Mouse (Mus musculus): ENCODE results near the gene Tmem80. TPM values are rescaled to one million over a fixed set of nuclear protein-coding genes. Genes with fewer than 3 reads are reported as not detected.

Gene Tmem80
- total RNA-seq, 2 experiments from 2014 or later, result 30.5 to 34.9 TPM

GRCm38 (mm10) chr7:141317619-141318132, 9.9 kb upstream of the Tmem80 start:
- DNase-seq (ENCODE audit: low spot score in 2 of 2), result no peak
- intact Hi-C loops (cut with DNase I), result no loop called here

GRCm38 (mm10) chr7:141319446-141319845, 8.1 kb upstream of the Tmem80 start:
- intact Hi-C loops (cut with DNase I), result no loop called here
- no peak for DNase-seq (ENCODE audit: low spot score in 2 of 2)

DNA sequence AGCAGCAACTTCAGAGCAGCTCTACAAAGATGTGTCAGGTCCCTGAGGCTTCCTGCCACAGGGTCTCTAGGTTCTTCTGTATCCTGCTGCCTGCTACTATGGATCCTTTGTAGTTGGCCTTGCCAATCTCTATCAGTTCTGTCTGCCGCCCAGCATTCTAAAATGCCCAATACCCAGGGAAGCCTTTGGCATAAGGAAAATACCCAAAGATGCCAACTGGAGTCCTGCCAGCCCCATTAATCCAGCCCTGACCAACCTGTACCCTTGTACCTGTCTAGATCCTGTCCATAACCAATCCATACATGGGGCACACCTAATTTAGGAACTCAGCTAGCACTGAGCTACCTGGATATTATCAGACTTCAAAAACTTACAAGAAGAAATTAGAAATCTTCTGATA, 2.9 kb upstream of the Tmem80 start:
- intact Hi-C loops (cut with DNase I), result loop anchor here (5.0 kb wide), 1 partner anchor 68 kb away; the partner anchor contains the start of gene Taldo1
- DNase-seq (ENCODE audit: low spot score in 2 of 2), result no peak

GRCm38 (mm10) chr7:141326546-141327446, 743 bp upstream of the Tmem80 start:
- peak in 1 of 2 experiments; percentile 11 for DNase-seq (ENCODE audit: low spot score in 2 of 2)
- intact Hi-C loops (cut with DNase I), result loop anchor here (5.0 kb wide), 1 partner anchor 66 kb away; the partner anchor contains the start of gene Taldo1

GRCm38 (mm10) chr7:141328373-141328990, 943 bp downstream of the Tmem80 start:
- intact Hi-C loops (cut with DNase I), result loop anchor here (5.0 kb wide), 1 partner anchor 64 kb away; the partner anchor contains the start of gene Taldo1

GRCm38 (mm10) chr7:141330706-141331105, 3.2 kb downstream of the Tmem80 start:
- DNase-seq (ENCODE audit: low spot score in 2 of 2), result no peak
- intact Hi-C loops (cut with DNase I), result no loop called here

More at GRCm38 (mm10) chr7:141328373-141328990, 943 bp downstream of the Tmem80 start:
- DNase-seq (ENCODE audit: low spot score in 2 of 2), result no peak

DNA sequence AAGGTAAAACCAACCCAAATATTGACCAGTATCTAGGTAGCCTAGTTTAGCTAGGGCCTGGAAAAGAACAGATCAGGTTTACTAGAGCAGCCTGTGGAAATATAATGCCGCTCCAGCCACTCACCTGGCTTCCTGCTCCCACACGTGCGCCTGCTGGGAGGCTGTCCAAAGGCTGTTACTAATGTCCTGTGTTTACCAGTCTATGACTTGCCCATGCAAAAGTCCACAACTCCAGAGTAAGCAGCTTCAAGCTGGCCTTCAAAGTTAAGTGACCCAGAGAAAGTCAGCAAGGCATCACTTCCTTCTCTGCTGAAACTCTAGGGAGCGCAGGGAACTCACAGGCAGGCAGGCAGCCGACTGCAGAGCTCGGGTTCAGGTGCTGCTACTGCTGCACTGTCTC, 4.5 kb downstream of the Tmem80 start:
- no peak for DNase-seq (ENCODE audit: low spot score in 2 of 2)
- intact Hi-C loops (cut with DNase I), result no loop called here

- intact Hi-C loops (cut with DNase I), result no loop called here
- no peak for DNase-seq (ENCODE audit: low spot score in 2 of 2)
Measured at GRCm38 (mm10) chr7:141335044-141335579, 7.6 kb downstream of the Tmem80 start.

GRCm38 (mm10) chr7:141335682-141336081, 8.1 kb downstream of the Tmem80 start:
- peak in 1 of 2 experiments; percentile 16 for DNase-seq (ENCODE audit: low spot score in 2 of 2)
- intact Hi-C loops (cut with DNase I), result no loop called here

DNA sequence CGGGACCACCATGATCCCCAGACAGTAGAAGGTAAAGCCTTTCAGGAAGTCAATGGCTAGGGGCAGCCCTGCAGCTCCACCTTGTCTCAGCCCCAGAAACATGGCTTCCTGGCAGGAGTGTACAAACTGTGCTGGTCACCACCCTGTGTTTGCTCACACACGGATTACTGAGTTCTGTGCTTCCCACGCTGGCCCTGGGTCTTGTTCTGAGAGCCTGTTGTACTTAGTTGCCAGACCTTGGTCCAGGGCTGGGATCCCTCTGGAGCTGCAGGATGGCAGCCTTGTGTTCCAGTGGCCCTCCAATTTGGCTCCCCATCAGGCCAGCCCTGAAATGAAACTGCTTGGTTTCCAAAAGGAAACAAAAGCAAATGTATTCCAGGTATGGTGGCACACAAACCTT, 8.8 kb downstream of the Tmem80 start:
- intact Hi-C loops (cut with DNase I), result no loop called here
- DNase-seq (ENCODE audit: low spot score in 2 of 2), result no peak

GRCm38 (mm10) chr7:141337716-141338416, 10.3 kb downstream of the Tmem80 start:
- no peak for DNase-seq (ENCODE audit: low spot score in 2 of 2)
- intact Hi-C loops (cut with DNase I), result no loop called here

DNA sequence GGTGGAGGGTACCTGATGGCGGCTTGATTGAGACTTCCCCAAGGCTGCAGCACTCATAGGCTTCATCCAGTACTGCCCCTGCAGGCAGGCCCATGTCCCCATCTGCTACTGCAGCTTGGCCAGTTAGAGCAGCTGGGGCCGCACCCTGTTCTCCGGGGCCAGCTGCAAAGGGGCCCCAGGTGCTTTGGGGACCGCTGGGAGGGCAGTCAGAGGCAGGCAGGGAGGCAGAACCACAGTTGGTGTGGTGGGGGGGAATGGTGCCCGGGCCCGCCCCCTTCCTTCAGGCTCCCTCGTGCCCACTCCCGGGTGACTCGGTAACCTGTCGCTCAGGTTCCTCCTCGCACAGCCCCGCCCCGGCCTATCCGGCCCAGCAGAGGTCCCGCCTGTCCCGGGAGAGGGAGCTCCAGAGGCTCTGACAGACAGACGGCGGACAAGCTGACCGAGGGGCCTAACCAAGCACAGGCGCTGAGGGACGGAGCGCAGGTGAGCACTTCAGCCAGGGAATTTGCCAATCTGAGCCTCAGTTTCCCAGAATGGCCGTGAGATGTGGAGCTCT, 11.1 kb downstream of the Tmem80 start, which contains the start of gene Eps8l2:
Gene Eps8l2 (plus strand): TSS at position 305 of the 556 bp plus-strand sequence.
- DNase-seq (ENCODE audit: low spot score in 2 of 2), result no peak
- intact Hi-C loops (cut with DNase I), result no loop called here

DNA sequence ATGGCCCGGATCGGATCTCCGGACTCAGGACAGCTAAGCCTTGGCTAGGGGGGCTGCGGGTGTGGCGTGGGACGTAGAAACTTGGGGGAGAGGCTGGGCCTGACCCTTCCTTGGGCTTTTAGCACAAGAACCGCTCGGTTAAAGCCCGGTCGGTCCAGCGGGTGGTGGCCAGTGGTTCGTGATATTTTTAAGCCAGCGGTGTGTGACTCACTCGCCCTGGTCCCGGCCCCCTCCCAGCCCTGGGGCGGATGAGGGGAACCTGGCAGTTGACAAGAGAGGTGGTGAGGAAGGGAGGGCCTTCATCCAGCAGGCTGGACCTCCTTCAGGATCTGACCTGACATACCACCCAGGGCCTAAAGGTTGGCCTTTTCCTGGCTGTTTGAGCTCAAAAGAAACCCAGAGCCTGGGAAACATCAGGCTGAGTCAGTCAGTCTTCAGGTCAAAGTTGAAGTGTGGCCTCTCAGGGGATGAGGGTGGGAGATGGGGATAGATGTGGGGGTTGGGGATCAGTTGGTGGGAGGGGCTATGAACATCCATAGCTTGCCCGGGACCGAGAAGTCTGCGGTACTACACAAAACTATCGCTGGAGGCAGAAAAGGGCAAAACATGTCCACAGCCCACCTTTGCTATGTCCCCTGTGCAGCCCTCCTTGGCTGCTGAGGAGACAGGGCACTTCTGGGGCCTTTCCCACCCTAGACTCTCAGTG, 11.8 kb downstream of the Tmem80 start:
- intact Hi-C loops (cut with DNase I), result no loop called here
- no peak for DNase-seq (ENCODE audit: low spot score in 2 of 2)

- intact Hi-C loops (cut with DNase I), result no loop called here
Measured at GRCm38 (mm10) chr7:141340023-141340422, 12.5 kb downstream of the Tmem80 start.

DNA sequence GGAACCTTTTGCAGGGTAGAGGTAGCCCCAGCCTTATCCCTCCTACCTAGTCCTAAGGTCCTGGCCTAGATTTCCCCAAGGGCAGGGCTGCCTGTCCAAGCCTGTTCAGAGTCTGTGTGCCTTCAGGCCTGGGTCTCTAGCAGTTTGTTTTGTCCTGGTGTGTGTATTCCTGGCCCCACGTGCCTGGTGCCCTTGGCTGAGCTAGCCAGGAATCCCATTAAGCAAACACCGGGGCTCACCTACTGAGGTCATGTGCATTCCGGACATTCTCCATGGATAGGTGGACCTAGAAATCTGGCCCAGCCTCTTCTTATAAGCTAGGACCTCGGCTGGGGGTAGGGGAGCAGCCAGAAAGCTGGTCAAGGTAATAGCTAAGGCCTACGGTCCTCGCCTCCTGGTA, 12.9 kb downstream of the Tmem80 start:
- no peak for DNase-seq (ENCODE audit: low spot score in 2 of 2)
- intact Hi-C loops (cut with DNase I), result no loop called here

More at GRCm38 (mm10) chr7:141340023-141340422, 12.5 kb downstream of the Tmem80 start:
- no peak for DNase-seq (ENCODE audit: low spot score in 2 of 2)

DNA sequence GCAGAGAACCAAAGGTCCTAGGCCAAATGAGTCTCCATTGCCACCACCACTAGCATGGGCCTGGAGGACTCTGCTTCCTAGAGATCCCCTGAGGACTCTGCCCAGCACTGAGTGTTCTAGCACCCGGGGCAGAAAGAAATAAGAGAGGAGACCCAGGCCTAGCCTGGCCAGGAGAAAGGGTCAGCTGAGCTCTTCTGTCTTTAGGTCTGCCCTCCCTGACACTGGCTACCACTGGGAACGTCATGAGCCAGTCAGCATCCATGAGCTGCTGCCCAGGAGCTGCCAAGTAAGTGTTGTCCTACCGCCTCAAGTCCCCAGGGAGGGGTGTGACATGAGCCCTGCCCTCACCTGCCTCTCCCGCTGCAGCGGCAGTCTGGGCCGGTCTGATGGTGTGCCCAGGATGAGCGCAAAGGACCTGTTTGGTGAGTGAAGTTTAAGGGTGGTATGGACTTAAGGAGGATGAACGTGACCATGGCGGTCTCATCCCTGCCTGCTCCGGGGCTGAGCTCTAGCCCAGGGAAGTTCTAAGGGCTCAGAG, 14.2 kb downstream of the Tmem80 start:
- no peak for DNase-seq (ENCODE audit: low spot score in 2 of 2)
- intact Hi-C loops (cut with DNase I), result no loop called here

DNA sequence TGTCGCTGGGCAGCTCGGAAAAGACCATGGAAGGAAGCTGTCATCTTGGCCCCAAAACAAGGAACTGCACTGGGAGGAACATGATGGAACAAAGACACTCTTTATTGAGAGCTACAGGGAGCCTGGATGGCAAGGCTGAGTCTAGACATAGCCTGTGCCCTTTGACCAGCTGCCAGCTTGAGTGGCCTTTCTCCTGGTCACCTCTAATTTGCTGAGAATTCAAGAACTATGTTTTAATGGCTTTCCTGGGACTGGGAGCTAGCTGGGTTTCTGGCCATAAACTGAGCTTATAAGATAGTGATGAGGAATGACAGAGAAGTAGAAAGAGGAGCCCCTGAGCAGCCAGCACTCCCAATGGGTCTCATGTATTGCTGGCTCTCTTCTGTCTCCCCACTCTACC, 15.7 kb downstream of the Tmem80 start:
- intact Hi-C loops (cut with DNase I), result no loop called here
- no peak for DNase-seq (ENCODE audit: low spot score in 2 of 2)

DNA sequence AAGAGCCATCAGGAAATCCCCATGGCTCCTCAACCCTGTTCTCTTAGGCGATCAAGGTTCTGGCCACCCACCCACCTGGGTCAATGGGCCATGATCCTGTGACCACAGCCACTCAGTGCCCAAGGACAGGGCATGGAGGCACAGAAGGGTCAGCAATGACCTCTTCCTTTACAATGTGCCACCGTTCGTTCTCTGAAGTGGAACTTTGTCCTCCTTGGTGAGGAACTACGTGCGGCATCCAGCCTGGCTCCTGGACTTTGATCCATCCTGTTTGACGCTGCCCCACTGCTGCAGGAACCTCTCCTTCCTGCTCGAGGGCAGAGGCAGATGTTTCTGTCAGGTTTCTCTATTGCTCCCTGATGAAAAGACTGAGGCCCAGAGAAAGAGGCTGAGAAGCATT, 16.2 kb downstream of the Tmem80 start:
- DNase-seq (ENCODE audit: low spot score in 2 of 2), result no peak
- intact Hi-C loops (cut with DNase I), result no loop called here
